Mouse (Mus musculus): ENCODE measurements around the gene Il17rb. TPM values are rescaled to one million over a fixed set of nuclear protein-coding genes. Genes with fewer than 3 reads are reported as not detected.

The Il17rb gene
- 2.2 and 2.7 TPM in 2 replicates for polyA plus RNA-seq (2012; rRNA removed)

DNA sequence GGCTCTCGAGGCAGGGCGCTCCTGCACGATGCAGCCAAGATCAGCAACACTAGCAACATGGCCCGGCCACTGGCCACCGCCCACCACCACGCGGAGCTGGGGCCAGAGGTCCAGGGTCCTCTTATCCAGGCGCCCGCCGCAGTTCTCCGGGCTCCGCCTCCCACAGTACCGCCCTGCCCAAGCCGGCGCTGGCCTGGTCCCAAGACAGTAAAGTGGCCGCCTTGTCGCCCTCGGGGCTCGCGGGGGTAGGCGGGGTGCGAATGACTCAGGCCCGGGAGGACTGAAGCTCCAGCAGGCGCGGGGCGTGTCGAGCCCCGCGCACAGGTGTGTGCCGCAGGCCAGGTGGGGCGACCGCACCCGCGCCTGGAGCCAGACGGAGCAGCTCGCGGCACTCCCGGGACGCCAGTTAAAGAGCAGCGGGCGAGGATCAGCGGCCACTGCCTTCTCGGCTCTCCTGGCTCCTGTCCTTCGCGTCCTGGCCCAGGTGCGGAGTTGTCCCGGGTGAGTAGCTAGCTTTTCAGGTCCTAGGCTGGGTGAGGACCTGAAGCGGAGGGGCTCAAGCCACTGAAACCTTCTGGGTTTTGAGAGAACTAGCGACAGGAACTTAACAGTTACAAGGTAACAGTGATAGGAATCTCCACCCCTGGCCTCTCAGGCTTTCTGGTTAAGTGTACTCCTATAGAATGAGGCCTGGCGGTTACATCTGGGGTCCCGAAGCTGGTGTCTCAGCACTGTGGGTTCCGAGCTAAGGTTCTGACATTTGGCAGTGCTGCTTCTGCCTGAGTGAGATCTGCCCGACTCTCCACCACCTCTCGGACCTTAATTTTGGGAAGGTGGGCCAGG is at the start of gene Il17rb, which contains the start of gene Chdh:
TSS of gene Il17rb (minus strand) at position 164 of the 843 bp plus-strand sequence.
TSS of gene Chdh (plus strand) at position 291 of the 843 bp plus-strand sequence.

DNA sequence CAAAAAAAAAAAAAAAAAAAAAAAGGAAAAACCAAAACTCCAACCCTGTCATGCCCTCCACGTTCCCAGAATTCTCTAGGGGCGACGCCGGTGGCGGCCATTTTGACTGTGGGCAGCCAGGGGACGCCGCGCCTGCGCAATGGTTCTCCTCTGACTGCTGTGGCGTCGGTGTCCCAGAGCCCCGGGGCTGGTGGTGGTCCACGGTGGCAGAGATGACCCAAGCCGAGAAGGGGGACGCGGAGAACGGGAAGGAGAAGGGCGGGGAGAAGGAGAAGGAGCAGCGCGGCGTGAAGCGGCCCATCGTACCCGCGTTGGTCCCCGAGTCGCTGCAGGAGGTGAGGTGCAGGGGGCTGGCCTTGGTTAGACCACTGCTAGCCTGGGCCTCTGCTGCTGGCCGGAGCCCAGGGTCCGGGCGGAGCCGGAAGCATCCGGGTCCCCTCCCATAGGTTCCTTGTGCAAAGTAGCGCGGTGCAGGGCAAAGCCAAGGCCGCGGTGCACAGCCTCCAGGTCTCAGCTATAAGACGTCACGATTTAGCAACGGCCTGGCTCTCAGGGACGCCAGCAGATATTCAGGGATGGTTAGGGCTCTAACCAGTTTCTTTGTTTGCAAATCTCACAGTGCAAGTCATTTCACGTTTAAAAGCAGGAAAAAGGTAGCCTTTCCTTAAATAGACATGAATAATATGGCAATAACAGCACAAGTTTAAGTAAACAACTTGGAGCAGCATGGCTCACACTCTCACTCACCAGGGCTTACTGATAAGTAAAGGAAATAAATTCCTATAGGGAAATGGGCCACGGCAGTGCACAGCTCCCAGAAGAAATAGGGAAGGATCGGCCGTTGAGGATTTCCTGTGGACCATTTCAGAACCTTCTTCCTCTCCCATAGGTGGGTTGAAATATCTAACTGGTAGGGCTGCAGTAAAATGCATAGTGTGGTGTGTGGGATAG is 30.2 kb downstream of the Il17rb start, which contains the start of gene Actr8:
TSS of gene Actr8 (plus strand) at position 84 of the 951 bp plus-strand sequence.

GRCm38 (mm10) chr14:29968075-29968821 is 40.4 kb downstream of the Il17rb start, which contains the start of gene Selenok:
Gene Selenok (plus strand): TSS chr14:29968308.

Other genes starting within 250 kb of the Il17rb start
- 15.1 and 18.9 TPM in 2 replicates for gene Selenok, start 40.6 kb downstream of the Il17rb start, polyA plus RNA-seq (2012; rRNA removed)
- 10.9 and 11.4 TPM in 2 replicates for gene Actr8, start 30.6 kb downstream of the Il17rb start, polyA plus RNA-seq (2012; rRNA removed)
- gene Chdh, start 127 bp upstream of the Il17rb start, polyA plus RNA-seq (2012; rRNA removed) = 42.4 and 46.3 TPM in 2 replicates

All from colon, adult 2 months (tissue).